Mouse (Mus musculus) cerebellum, adult 11 months (tissue): ENCODE data around the gene Zfyve1.
A peak's percentile ranks its signal among the peaks of the same experiment; 100 is the strongest.
"Not testable (repeated sequence)": the region's sequence is repeated elsewhere in the genome, so short reads cannot be mapped to it uniquely, and the experiment has no call there.

ENCODE experiments used
- DNase-seq: peaks from one replicate; pipeline ENCODE4 v3.0.0; 2022

The Zfyve1 gene

GRCm38 (mm10) chr12:83597025-83597501, at the start of gene Zfyve1:
TSS of gene Zfyve1 (minus strand) at chr12:83597222.
- peak; percentile 87 for DNase-seq

GRCm38 (mm10) chr12:83643116-83643515, 46.1 kb upstream of the Zfyve1 start:
- DNase-seq: no peak

GRCm38 (mm10) chr12:83641233-83641632, 44.2 kb upstream of the Zfyve1 start:
- DNase-seq: no peak

DNA sequence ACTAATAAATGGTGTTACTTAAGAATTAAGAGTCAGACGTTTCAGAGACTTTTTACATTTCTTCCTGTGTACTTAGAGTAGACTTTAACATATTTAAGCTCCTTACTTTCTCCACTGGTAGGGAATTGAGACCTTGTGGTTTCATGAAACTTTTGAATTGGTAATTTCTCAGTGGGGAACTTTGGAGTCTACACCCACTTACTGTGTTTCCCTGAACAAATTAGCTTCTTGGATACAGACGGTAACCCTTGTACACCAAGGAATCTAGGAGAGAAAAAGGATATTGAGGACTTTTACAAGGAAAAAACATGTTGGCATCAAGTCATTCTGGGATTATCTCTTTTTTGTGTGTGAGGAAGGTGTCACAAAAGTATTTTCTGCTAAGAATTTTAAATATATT, 36.8 kb upstream of the Zfyve1 start:
- DNase-seq: no peak

- DNase-seq: peak; percentile 38
Observed at GRCm38 (mm10) chr12:83632680-83633025, 35.6 kb upstream of the Zfyve1 start.

DNA sequence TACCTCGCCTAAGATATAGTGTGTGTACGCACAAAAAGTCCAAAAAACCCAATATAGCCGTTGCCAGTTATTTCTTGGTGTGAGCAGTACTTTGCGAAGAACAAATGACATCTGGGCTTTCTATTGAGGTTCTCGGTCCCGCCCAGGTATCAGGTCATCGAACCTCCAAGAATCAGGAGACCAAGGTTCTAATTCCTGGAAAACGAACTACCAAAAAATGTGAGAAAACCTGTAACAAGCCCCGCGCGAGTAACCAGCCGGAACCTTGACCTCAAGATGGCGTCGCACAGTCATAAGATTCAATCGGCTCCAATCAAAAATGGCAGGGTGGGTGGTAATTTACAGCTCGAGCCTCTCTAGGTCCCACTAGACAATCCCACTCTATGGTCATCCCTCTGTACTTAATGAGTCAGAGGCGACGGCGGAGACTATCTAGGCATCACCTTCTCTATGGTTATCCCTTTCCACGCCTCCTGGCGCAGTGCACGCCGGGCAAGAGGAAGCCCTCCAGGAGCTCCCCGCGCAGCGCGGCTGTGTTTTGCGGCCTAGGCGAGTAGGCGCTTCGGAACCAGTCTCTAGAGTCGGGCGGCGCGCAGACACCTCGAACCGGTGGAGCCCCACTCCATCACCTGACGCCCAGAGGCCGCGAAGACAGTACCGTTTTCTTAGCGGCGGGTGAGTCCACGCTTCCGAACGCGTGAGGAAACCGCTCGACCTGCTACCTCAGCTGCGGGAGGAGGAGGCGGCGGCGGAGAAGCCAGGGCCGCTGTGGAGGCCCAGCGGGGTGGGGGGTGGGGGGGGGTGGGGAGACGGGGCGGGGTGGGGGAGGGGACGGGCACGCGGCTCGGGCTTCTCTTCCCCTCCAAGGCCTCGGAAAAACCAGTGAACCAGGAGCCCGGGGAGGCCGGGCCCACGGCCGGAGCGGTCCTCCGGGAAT, 35.0 kb upstream of the Zfyve1 start:
- peak; percentile 95 for DNase-seq

DNA sequence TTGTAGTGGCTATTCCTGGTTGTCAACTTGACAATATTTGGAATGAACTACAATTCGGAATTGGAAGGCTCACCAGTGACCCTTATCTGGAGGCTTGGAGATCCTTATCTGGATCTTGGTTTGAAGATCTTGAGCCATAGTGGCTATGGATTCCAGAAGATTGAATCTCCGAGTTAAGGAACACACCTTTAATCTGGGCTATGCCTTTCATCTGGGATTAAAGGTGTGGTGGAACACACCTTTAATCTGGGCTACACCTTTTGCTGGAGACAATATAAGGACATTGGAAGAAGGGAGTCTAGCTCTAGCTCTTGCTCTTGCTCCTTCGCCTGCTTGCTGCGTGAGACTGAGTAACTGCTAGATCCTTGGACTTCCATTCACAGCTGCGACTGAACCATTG, 33.9 kb upstream of the Zfyve1 start, which contains the start of gene Rbm25:
Rbm25 (plus strand) TSS at position 301 of the 400 bp plus-strand sequence.
- not testable (repeated sequence) for DNase-seq

DNA sequence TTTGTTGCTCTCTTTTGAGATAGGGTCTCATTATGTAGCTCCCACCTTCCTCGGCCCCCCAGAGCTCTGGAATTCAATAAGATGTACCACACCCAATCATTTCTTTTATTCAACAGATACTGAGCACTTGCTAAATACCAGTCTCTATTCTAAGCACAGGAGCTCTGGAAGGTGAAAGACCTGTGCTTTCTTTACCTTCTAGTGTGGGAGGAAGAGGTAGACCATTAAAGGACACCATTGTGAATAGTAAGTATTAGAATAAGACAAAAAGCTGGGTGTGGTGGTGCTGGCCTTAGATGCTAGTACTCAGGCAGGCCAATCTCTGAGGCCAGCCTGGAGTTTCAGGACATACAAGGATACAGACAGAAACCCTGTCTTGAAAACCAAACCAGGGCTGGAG, 27.3 kb upstream of the Zfyve1 start:
- no peak for DNase-seq

- DNase-seq: no peak
Observed at GRCm38 (mm10) chr12:83622031-83622755, 25.2 kb upstream of the Zfyve1 start.

DNA sequence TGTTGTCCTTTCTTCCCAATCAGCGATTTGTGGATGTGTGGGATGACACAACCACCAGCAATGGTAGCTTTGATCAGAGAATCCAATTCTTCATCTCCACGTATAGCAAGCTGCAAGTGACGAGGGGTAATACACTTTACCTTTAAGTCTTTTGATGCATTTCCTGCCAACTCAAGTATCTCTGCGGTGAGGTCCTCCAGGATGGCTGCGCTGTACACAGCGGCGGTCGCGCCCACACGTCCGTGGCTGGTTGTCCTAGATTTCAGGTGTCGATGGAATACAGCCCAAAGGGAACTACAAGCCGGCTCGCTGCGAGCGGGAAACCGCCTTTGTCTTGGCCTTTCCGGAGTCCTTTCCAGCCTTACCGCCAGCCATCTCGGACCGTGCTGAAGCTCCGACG, 23.7 kb upstream of the Zfyve1 start:
- not testable (repeated sequence) for DNase-seq

GRCm38 (mm10) chr12:83618981-83619380, 22.0 kb upstream of the Zfyve1 start:
- DNase-seq: no peak

DNA sequence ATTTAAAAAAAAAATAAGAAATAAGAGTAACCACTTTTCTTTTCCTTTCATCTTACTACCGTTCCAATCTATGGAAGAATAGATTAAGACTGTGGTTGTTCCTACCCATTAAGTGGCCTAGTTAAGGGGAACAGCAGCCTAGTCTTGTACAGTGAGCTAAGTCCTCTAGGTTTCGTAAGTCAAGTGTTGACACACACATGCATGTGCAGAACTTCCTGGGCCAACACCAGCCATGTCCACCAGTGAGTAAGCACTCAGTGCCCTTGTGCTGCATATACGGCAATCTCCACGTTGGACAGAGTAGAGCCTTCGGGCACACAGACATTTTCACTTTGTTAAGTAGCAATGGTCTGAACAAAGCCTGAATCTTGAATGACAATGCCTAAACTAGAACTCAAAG, 20.2 kb upstream of the Zfyve1 start:
- DNase-seq: no peak

DNA sequence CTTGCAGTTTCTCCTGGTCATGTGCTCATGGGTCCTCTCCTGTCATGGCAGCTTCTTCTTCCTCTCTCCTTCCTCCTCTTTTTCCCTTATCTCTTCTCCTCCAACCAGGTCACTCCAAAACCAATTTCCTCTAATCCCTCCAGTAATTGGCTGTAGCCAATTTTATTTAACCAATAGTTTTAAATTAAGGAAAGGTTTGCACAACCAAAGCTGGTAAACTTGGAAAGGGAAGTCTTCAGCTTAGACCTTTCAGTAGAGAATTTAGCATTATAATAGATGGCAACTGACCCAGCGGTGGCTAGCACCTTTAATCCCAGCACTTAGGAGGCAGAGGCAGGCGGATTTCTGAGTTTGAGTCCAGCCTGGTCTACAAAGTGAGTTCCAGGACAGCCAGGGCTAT, 9.4 kb upstream of the Zfyve1 start:
- DNase-seq: not testable (repeated sequence)

DNA sequence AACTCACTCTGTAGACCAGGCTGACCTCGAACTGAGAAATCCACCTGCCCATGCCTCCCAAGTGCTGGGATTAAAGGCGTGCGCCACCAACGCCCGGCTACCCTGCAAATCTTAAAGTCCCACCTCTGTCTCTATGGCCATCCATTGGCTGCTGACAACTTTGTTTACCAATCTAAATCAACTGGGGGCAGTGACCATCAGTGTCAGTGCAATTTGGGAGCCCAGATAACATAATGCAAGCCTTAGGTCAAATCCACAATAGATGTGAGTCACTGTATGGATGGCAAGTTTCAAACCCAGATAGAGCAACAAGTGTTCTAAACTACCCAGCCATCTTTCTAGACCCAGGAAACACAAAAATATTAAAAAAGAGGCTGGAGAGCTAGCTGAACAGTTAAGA, 5.3 kb upstream of the Zfyve1 start:
- DNase-seq: no peak

DNA sequence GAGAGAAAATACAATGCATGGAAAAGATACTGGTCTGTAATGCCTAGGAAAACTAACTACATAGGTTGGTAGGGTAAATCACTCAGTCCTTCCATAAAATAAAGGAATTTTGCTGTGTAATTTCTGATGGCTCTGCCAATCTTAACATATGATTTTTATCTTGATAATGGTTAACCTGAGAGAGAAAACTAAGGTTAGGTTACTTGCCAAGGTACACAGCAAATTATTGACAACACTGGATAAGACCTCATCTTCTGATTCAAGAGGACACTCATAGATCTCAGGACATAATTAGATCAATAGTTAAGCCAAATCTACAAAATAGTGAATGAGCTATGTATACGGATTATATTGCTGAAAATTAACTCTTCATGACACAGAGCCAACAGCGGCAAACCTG, 859 bp upstream of the Zfyve1 start:
- no peak for DNase-seq

DNA sequence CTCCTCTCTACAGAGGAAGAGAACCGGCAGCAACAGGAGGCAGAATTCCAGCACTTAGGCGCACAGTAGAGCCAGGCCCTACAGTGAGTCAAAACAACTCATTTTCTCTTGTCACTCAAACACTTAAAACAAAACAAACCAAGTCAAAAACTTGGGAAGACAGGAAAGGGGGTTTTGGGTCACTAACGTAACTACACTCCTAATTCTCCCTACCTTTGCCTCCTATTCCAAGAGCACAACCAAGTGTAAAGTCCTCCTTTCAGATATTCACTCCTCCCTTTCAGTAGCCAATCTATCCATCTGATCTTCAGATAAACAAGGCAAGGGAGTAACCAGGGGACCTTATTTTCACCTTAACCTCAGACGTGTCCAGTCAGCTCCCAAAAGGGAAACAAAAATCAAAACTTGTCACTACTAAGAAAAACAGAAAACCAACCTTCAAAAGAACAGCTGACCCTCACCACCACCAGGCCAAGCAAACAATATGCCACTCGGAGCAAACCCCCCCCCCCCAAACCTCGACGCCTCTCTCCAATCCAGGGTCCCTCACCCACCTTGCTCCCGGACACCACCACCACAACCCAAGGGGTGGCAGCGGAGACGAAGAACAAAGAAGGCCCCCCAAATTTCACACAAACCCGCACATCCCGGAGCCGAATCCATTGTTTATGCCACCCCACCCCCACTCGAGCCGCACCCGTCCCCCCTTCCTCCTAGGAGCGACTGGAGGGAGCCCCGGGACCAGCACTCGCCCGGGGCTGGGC, 649 bp downstream of the Zfyve1 start:
- no peak for DNase-seq

- DNase-seq: no peak
Observed at GRCm38 (mm10) chr12:83594454-83595040, 2.5 kb downstream of the Zfyve1 start.

- no peak for DNase-seq
Observed at GRCm38 (mm10) chr12:83591754-83592501, 5.1 kb downstream of the Zfyve1 start.

DNA sequence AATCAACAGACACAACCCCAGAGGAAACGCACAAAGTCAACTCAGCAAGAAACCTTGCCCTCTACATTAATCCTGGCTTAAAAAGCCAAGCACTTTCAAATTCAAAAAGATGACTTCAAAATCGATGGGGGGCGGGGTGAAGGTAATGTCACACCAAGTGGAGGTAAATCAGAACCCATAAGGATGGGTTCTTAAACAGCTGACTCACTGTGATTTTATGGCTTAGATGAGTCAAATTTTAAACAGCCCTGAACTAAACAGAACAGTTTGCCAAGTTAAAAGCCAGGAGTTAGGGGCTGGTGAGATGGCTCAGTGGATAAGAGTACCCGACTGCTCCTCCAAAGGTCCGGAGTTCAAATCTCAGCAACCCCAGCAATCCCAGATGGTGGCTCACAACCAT, 10.4 kb downstream of the Zfyve1 start:
- DNase-seq: no peak

GRCm38 (mm10) chr12:83582747-83583146, 14.3 kb downstream of the Zfyve1 start:
- no peak for DNase-seq

- no peak for DNase-seq
Observed at GRCm38 (mm10) chr12:83582106-83582505, 14.9 kb downstream of the Zfyve1 start.

DNA sequence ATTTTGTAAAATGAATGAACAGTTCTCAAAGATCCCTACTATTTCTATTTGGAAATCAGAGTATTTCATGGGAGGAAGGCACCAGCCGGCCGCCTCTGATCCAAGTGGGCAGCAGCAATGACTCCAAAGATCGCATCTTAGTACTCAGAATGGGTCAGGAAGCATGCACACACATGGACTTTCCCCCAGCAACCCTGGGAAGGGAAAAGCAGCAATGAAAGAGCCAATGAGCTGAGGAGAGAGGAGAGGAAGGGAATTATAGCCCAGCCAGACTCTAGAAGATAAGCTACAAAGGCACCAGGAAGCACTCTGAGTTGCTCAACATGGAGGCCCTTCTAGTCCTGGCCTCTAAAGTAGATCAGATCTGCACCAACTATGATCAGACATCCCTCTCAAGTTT, 16.7 kb downstream of the Zfyve1 start:
- DNase-seq: no peak
